Mouse (Mus musculus) lung, postnatal 0 days (tissue): Measurements from ENCODE around the gene Rtl6. TPM values are rescaled to one million over a fixed set of nuclear protein-coding genes. Genes with fewer than 3 reads are reported as not detected.

Experiments used
- ATAC-seq: fragments of 200-750 bp; cut with Nextera tagmentation; 2 replicates; pipeline ENCODE4 v1.8.0; 2017; ENCODE audit warnings: moderate library complexity
- DNase-seq: peaks from one replicate; pipeline ENCODE4 v3.0.0-alpha.2; 2016; ENCODE audit warnings: low spot score
- H3K27ac ChIP-seq: fragments of 300-500 bp; sonication (generic); 2 replicates; pipeline ENCODE4 v1.5.1; 2014; ENCODE audit warnings: antibody characterized with exemption, mild to moderate bottlenecking, low read length, mixed read lengths
- H3K27me3 ChIP-seq: fragments of 300-500 bp; sonication (generic); replicated peaks from 2 replicates; pipeline ENCODE4 v1.6.1; 2014; ENCODE audit warnings: low read length, mixed read lengths; ENCODE audit not compliant: insufficient read depth
- H3K36me3 ChIP-seq: fragments of 300-500 bp; sonication (generic); 2 replicates; pipeline ENCODE4 v1.6.1; 2014; ENCODE audit warnings: low read length, mixed read lengths; ENCODE audit not compliant: insufficient read depth
- H3K4me1 ChIP-seq: fragments of 300-500 bp; sonication (generic); 2 replicates; pipeline ENCODE4 v1.6.1; 2014; ENCODE audit warnings: antibody characterized with exemption, low read depth, low read length, mixed read lengths; ENCODE audit not compliant: insufficient read depth
- H3K4me2 ChIP-seq: fragments of 300-500 bp; sonication (generic); replicated peaks from 2 replicates; pipeline ENCODE4 v1.6.1; 2014; ENCODE audit warnings: low read depth, mild to moderate bottlenecking, low read length, moderate library complexity, mixed read lengths
- H3K4me3 ChIP-seq: fragments of 300-500 bp; sonication (generic); 2 replicates; pipeline ENCODE4 v1.5.1; 2014; ENCODE audit warnings: low read depth, low read length
- H3K9ac ChIP-seq: fragments of 300-500 bp; sonication (generic); replicated peaks from 2 replicates; pipeline ENCODE4 v1.6.1; 2014; ENCODE audit warnings: low read depth, mild to moderate bottlenecking
- H3K9me3 ChIP-seq: fragments of 300-500 bp; sonication (generic); 2 replicates; pipeline ENCODE4 v1.6.1; 2016; ENCODE audit warnings: low read length, mixed read lengths
- CTCF ChIP-seq: IDR thresholded peaks from 2 replicates; pipeline ENCODE4 v1.5.1; 2016; ENCODE audit warnings: antibody characterized with exemption, mild to moderate bottlenecking
- EP300 ChIP-seq: IDR thresholded peaks from 2 replicates; pipeline ENCODE4 v1.6.1; 2016; ENCODE audit warnings: antibody characterized with exemption, mild to moderate bottlenecking, control low read depth
- WGBS: fragments of 180-500 bp; shearing (Covaris S2); extraction: QIAGEN DNeasy Blood & Tissue Kit; methylation state at CpG from one replicate; pipeline ENCODE4 v1.1.7; 2014; 5-methylcytosine and 5-hydroxymethylcytosine counted together
- polyA plus RNA-seq: library from polyadenylated mRNA; unstranded; fragments of >200 nt; fragmentation: Nextera tagmentation; extraction: Ambion mirVana; gene quantifications from 2 replicates; pipeline ENCODE4 v1.2.1, GENCODE M21; 2015

The Rtl6 gene
- polyA plus RNA-seq, 1 experiment from 2014 or later, result 2.4 TPM

GRCm38 (mm10) chr15:84541175-84541574, 16.4 kb downstream of the Rtl6 start:
- Histone ChIP-seq H3K27ac (no peak overlapping the region), H3K9me3 (no peaks in the 10 kb centered on the region), H3K9ac (no peak overlapping the region), H3K4me3 (no peak overlapping the region), H3K4me2 (no peak overlapping the region), H3K36me3 (no peaks in the 10 kb centered on the region), H3K27me3 (no peaks in the 10 kb centered on the region), H3K4me1 (no peaks in the 10 kb centered on the region)
- ATAC-seq (no peak), DNase-seq (no peak)
- TF ChIP-seq EP300, result no peak
- no peak for TF ChIP-seq CTCF
- WGBS, result 44% methylated on average over 5 of the region's 5 CpGs

- Histone ChIP-seq H3K9ac (no peak overlapping the region), H3K27me3 (no peaks in the 10 kb centered on the region), H3K4me1 (no peaks in the 10 kb centered on the region), H3K27ac (no peak overlapping the region), H3K9me3 (no peaks in the 10 kb centered on the region), H3K36me3 (no peaks in the 10 kb centered on the region), H3K4me3 (no peak overlapping the region), H3K4me2 (peak overlapping the region; percentile 41)
- DNase-seq (peak; percentile 29), ATAC-seq (0 out of 2 replicates have a peak, but pooled peaks have one; percentile 3)
- no peak for TF ChIP-seq CTCF
- no peak for TF ChIP-seq EP300
- WGBS, result 53% methylated on average over 15 of the region's 15 CpGs
Observed at GRCm38 (mm10) chr15:84538974-84539588, 18.5 kb downstream of the Rtl6 start.

- 86% methylated on average over 10 of the region's 10 CpGs for WGBS
- H3K9me3 ChIP-seq, result no peaks in the 10 kb centered on the region
- no peak for DNase-seq
- no peaks in the 10 kb centered on the region for H3K36me3 ChIP-seq
- TF ChIP-seq EP300 (no peak), CTCF (no peak)
- H3K4me2 ChIP-seq, result no peak overlapping the region
- H3K27ac ChIP-seq, result no peak overlapping the region
- no peak overlapping the region for H3K9ac ChIP-seq
- ATAC-seq, result no peak
- H3K4me3 ChIP-seq, result no peak overlapping the region
- H3K4me1 ChIP-seq, result no peaks in the 10 kb centered on the region
- H3K27me3 ChIP-seq, result no peaks in the 10 kb centered on the region
Observed at GRCm38 (mm10) chr15:84537117-84537516, 20.5 kb downstream of the Rtl6 start.

GRCm38 (mm10) chr15:84536611-84537010, 21.0 kb downstream of the Rtl6 start:
- H3K4me3 ChIP-seq, result no peak overlapping the region
- 76% methylated on average over 9 of the region's 9 CpGs for WGBS
- no peaks in the 10 kb centered on the region for H3K9me3 ChIP-seq
- no peak overlapping the region for H3K9ac ChIP-seq
- H3K27ac ChIP-seq, result no peak overlapping the region
- no peak overlapping the region for H3K4me2 ChIP-seq
- H3K4me1 ChIP-seq, result no peaks in the 10 kb centered on the region
- TF ChIP-seq CTCF, result no peak
- TF ChIP-seq EP300, result no peak
- no peaks in the 10 kb centered on the region for H3K27me3 ChIP-seq
- H3K36me3 ChIP-seq, result no peaks in the 10 kb centered on the region
- DNase-seq (no peak), ATAC-seq (no peak)

- no peak overlapping the region for H3K27ac ChIP-seq
- no peaks in the 10 kb centered on the region for H3K27me3 ChIP-seq
- no peaks in the 10 kb centered on the region for H3K36me3 ChIP-seq
- no peaks in the 10 kb centered on the region for H3K4me1 ChIP-seq
- no peak overlapping the region for H3K4me2 ChIP-seq
- H3K4me3 ChIP-seq, result no peak overlapping the region
- no peaks in the 10 kb centered on the region for H3K9me3 ChIP-seq
- H3K9ac ChIP-seq, result no peak overlapping the region
- 88% methylated on average over 2 of the region's 2 CpGs for WGBS
- DNase-seq (no peak), ATAC-seq (no peak)
- TF ChIP-seq CTCF, result peak; percentile 66
- TF ChIP-seq EP300, result no peak
Observed at GRCm38 (mm10) chr15:84535953-84536352, 21.7 kb downstream of the Rtl6 start.

GRCm38 (mm10) chr15:84532211-84532610, 25.4 kb downstream of the Rtl6 start:
- no peak overlapping the region for H3K4me2 ChIP-seq
- no peaks in the 10 kb centered on the region for H3K27me3 ChIP-seq
- H3K4me1 ChIP-seq, result no peaks in the 10 kb centered on the region

GRCm38 (mm10) chr15:84531535-84531934, 26.1 kb downstream of the Rtl6 start:
- no peaks in the 10 kb centered on the region for H3K9me3 ChIP-seq
- DNase-seq (no peak), ATAC-seq (no peak)
- no peak overlapping the region for H3K27ac ChIP-seq
- H3K36me3 ChIP-seq, result no peaks in the 10 kb centered on the region
- no peak overlapping the region for H3K4me2 ChIP-seq
- H3K27me3 ChIP-seq, result no peaks in the 10 kb centered on the region
- WGBS, result 56% methylated on average over 10 of the region's 10 CpGs
- no peak overlapping the region for H3K4me3 ChIP-seq
- no peak overlapping the region for H3K9ac ChIP-seq
- TF ChIP-seq EP300 (no peak), CTCF (no peak)
- no peaks in the 10 kb centered on the region for H3K4me1 ChIP-seq

More at GRCm38 (mm10) chr15:84532211-84532610, 25.4 kb downstream of the Rtl6 start:
- TF ChIP-seq EP300 (no peak), CTCF (no peak)
- Histone ChIP-seq H3K4me3 (no peak overlapping the region), H3K36me3 (no peaks in the 10 kb centered on the region), H3K27ac (no peak overlapping the region), H3K9me3 (no peaks in the 10 kb centered on the region), H3K9ac (no peak overlapping the region)
- DNase-seq, result no peak
- WGBS, result 62% methylated on average over 2 of the region's 2 CpGs
- ATAC-seq, result no peak
